Mouse (Mus musculus): Measurements from ENCODE around the gene Pygl.
"Not testable (repeated sequence)": the region's sequence is repeated elsewhere in the genome, so short reads cannot be mapped to it uniquely, and the experiment has no call there.

The Pygl gene

GRCm38 (mm10) chr12:70156222-70156621 is 75.1 kb downstream of the Pygl start:
- no peak for DNase-seq

GRCm38 (mm10) chr12:70153842-70154241 is 77.4 kb downstream of the Pygl start, which contains the start of gene Abhd12b:
Gene Abhd12b, plus strand, starts transcription at chr12:70154142.
- DNase-seq = no peak

- peak; percentile 10 to 14 for DNase-seq
These were observed 82.5 kb downstream of the Pygl start for GRCm38 (mm10) chr12:70148631-70149265.

- no peak for DNase-seq
These were observed 83.2 kb downstream of the Pygl start for GRCm38 (mm10) chr12:70147986-70148630.

GRCm38 (mm10) chr12:70145586-70145985 is 85.7 kb downstream of the Pygl start:
- no peak for DNase-seq

GRCm38 (mm10) chr12:70144637-70145448 is 86.4 kb downstream of the Pygl start:
- DNase-seq = peak; percentile 56 to 70

GRCm38 (mm10) chr12:70144106-70144587 is 87.1 kb downstream of the Pygl start:
- DNase-seq = not testable (repeated sequence)

GRCm38 (mm10) chr12:70140993-70141576 is 90.2 kb downstream of the Pygl start:
- no peak for DNase-seq

All from cerebellum, adult 18-20 months (tissue).